Mouse (Mus musculus) MEL (cell line): ENCODE data around the gene Cfdp1.

Experiments
- BHLHE40 ChIP-seq: IDR thresholded peaks from 2 replicates; pipeline ENCODE4 v1.6.1; 2012; ENCODE audit warnings: low read depth, mild to moderate bottlenecking, inconsistent platforms, low read length, improper control_type of control experiment, borderline replicate concordance
- CTCF ChIP-seq, 3 experiments: IDR thresholded peaks in 2 of 3; conservative IDR thresholded peaks in 1 of 3; 2 replicates each; pipeline ENCODE4 v1.5.1; 2011 to 2012; ENCODE audit warnings: low read length in 3 of 3, low read depth in 2 of 3, mild to moderate bottlenecking in 2 of 3, improper control_type of control experiment in 1 of 3, inconsistent platforms in 1 of 3, mixed read lengths in 1 of 3, moderate library complexity in 1 of 3; ENCODE audit not compliant: control insufficient read depth in 1 of 3, insufficient read depth in 1 of 3, poor library complexity in 1 of 3, severe bottlenecking in 1 of 3
- E2F4 ChIP-seq: IDR thresholded peaks from 2 replicates; pipeline ENCODE4 v1.6.1; 2011; ENCODE audit warnings: low read depth, low read length, improper control_type of control experiment, borderline replicate concordance
- EP300 ChIP-seq, 2 experiments: IDR thresholded peaks; 2 replicates each; pipeline ENCODE4 v1.6.1; 2011; ENCODE audit warnings: improper control_type of control experiment in 2 of 2, low read length in 2 of 2, low read depth in 1 of 2, mild to moderate bottlenecking in 1 of 2
- JUND ChIP-seq: IDR thresholded peaks from 2 replicates; pipeline ENCODE4 v1.6.1; 2011; ENCODE audit warnings: low read depth, mild to moderate bottlenecking, improper control_type of control experiment, low read length
- MAX ChIP-seq: IDR thresholded peaks from 2 replicates; pipeline ENCODE4 v1.6.1; 2011; ENCODE audit warnings: low read length, improper control_type of control experiment
- MYB ChIP-seq: IDR thresholded peaks from 2 replicates; pipeline ENCODE4 v1.6.1; 2011; ENCODE audit warnings: mild to moderate bottlenecking, low read depth, low read length, improper control_type of control experiment
- MYC ChIP-seq: IDR thresholded peaks from 2 replicates; pipeline ENCODE4 v1.6.1; 2011; ENCODE audit warnings: low read depth, mild to moderate bottlenecking, low read length, improper control_type of control experiment, moderate library complexity
- POLR2A ChIP-seq, 2 experiments: IDR thresholded peaks; 2 replicates each; pipeline ENCODE4 v1.6.1; 2011 to 2012; ENCODE audit warnings: low read length in 2 of 2, mild to moderate bottlenecking in 2 of 2, control low read depth in 1 of 2, improper control_type of control experiment in 1 of 2, low read depth in 1 of 2, moderate library complexity in 1 of 2; ENCODE audit not compliant: control insufficient read depth in 1 of 2, insufficient read depth in 1 of 2, poor library complexity in 1 of 2
- POLR2AphosphoS2 ChIP-seq: IDR thresholded peaks from 2 replicates; pipeline ENCODE4 v1.6.1; 2011; ENCODE audit warnings: low read length, improper control_type of control experiment
- SMC3 ChIP-seq: IDR thresholded peaks from 2 replicates; pipeline ENCODE4 v1.6.1; 2011; ENCODE audit warnings: low read depth, low read length, improper control_type of control experiment
- TAL1 ChIP-seq: IDR thresholded peaks from 2 replicates; pipeline ENCODE4 v1.6.1; 2012; ENCODE audit warnings: mild to moderate bottlenecking, inconsistent platforms, low read length, moderate library complexity, mixed read lengths
- TBP ChIP-seq: IDR thresholded peaks from 2 replicates; pipeline ENCODE4 v1.8.0; 2011; ENCODE audit warnings: low read depth, low read length, improper control_type of control experiment
- ZMIZ1 ChIP-seq: IDR thresholded peaks from 2 replicates; pipeline ENCODE4 v1.6.1; 2012; ENCODE audit warnings: low read depth, mild to moderate bottlenecking, inconsistent platforms, low read length, improper control_type of control experiment, moderate library complexity

DNA sequence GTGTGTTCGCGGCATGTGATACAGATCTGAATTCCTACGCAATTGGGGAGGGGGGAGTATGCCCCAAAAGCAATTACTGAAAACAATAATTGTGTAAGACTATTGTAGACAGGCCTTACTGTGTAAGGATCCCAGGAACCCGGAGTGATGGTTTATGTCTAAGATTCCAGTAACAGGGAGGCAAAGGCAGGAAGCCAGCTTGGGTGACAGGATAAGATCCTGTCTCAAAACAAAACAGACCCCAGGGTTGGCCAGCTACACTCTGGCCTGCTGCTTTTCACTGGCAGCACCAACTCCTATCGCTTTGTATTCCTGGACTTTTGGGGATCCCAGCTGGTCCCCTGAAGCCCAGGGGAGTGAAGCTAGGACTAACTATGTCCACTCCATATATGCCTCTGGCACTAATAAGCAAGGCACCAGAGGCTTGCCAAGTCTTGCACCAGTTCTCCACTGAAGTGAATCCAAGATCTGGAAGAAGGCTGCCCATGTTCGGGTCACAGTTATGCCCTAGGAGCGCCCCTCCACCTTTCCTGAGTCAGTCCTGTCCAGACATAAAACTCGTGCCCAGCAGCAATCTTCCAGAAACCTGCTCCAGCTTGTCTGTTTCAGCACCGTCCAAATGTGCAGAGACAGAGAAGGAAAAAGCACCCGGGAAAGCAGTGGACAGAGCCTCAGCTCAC lies 121.5 kb downstream of the Cfdp1 start:
- TF ChIP-seq CTCF (IDR thresholded peaks at IDR 0.05 in 2 of 3, conservative IDR thresholded peaks at IDR 0.05 in 1 of 3; ENCODE audit: control insufficient read depth in 1 of 3, insufficient read depth in 1 of 3, low read depth in 2 of 3, low read length in 3 of 3, poor library complexity in 1 of 3, severe bottlenecking in 1 of 3) (no peak), JUND (no peak), SMC3 (no peak), ZMIZ1 (no peak), POLR2A (IDR thresholded peaks at IDR 0.05; ENCODE audit: control insufficient read depth in 1 of 2, insufficient read depth in 1 of 2, low read depth in 1 of 2, low read length in 2 of 2, poor library complexity in 1 of 2) (no peak), EP300 (IDR thresholded peaks at IDR 0.05; ENCODE audit: low read depth in 1 of 2, low read length in 2 of 2) (no peak), POLR2AphosphoS2 (no peak), TBP (no peak), E2F4 (no peak), MYC (no peak), TAL1 (no peak), BHLHE40 (no peak), MAX (no peak), MYB (no peak)
